Mouse (Mus musculus) CH12.LX (cell line): Measurements from ENCODE around the gene Mrap2. TPM values are rescaled to one million over a fixed set of nuclear protein-coding genes. Genes with fewer than 3 reads are reported as not detected.

Experiments used
- DNase-seq: peaks from one replicate; pipeline ENCODE4 v3.0.0-alpha.2; 2013; ENCODE audit errors: extremely low read depth
- H3K27ac ChIP-seq: 2 replicates; pipeline ENCODE4 v1.5.1; 2012; ENCODE audit warnings: low read depth, mild to moderate bottlenecking, control low read depth, moderate library complexity; ENCODE audit not compliant: insufficient read depth
- H3K27me3 ChIP-seq: replicated peaks from 2 replicates; pipeline ENCODE3; 2012; ENCODE audit warnings: inconsistent platforms
- H3K36me3 ChIP-seq, 2 experiments: replicated peaks in 1 of 2; 2 replicates each; pipeline versions ENCODE3 to v1.6.1; 2012; ENCODE audit warnings: inconsistent platforms in 1 of 2, low read length in 1 of 2, mild to moderate bottlenecking in 1 of 2, mixed read lengths in 1 of 2, moderate library complexity in 1 of 2; ENCODE audit not compliant: control insufficient read depth in 1 of 2, insufficient read depth in 1 of 2
- H3K4me1 ChIP-seq, 2 experiments: 2 replicates each; pipeline ENCODE4 v1.6.1; 2012; ENCODE audit warnings: inconsistent platforms in 1 of 2, moderate library complexity in 1 of 2; ENCODE audit not compliant: insufficient read depth in 2 of 2, control insufficient read depth in 1 of 2
- H3K4me2 ChIP-seq: 2 replicates; pipeline ENCODE4 v1.6.1; 2012; ENCODE audit warnings: low read depth, mild to moderate bottlenecking, control low read depth; ENCODE audit not compliant: poor library complexity, insufficient read depth, severe bottlenecking
- H3K4me3 ChIP-seq, 3 experiments: fragments of 150-350 bp in 1 of 3; sonication (generic) in 1 of 3; replicated peaks in 1 of 3; 2 replicates each; pipeline versions ENCODE3 to v1.5.1; 2011 to 2012; ENCODE audit warnings: low read depth in 2 of 3, low read length in 2 of 3, mild to moderate bottlenecking in 2 of 3, moderate library complexity in 2 of 3, control low read depth in 1 of 3, improper control_type of control experiment in 1 of 3, inconsistent platforms in 1 of 3, mixed read lengths in 1 of 3; ENCODE audit not compliant: poor library complexity in 1 of 3
- H3K79me2 ChIP-seq: replicated peaks from 2 replicates; pipeline ENCODE4 v1.6.1; 2012; ENCODE audit warnings: mild to moderate bottlenecking, moderate library complexity; ENCODE audit not compliant: control insufficient read depth, poor library complexity, insufficient read depth, severe bottlenecking; ENCODE audit errors: extremely low read depth
- H3K9ac ChIP-seq: 2 replicates; pipeline ENCODE4 v1.6.1; 2012; ENCODE audit warnings: low read depth, mild to moderate bottlenecking, control low read depth, moderate library complexity; ENCODE audit not compliant: insufficient read depth
- H3K9me3 ChIP-seq: replicated peaks from 2 replicates; pipeline ENCODE3; 2012; ENCODE audit warnings: low read length, inconsistent platforms, mixed read lengths
- BHLHE40 ChIP-seq: IDR thresholded peaks from 2 replicates; pipeline ENCODE4 v1.6.1; 2011; ENCODE audit warnings: mild to moderate bottlenecking, low read depth, low read length, improper control_type of control experiment
- CHD2 ChIP-seq: IDR thresholded peaks from 2 replicates; pipeline ENCODE4 v1.6.1; 2011; ENCODE audit warnings: low read length, improper control_type of control experiment
- CTCF ChIP-seq, 2 experiments: IDR thresholded peaks in 1 of 2; conservative IDR thresholded peaks in 1 of 2; 2 replicates each; pipeline ENCODE4 v1.5.1; 2011 to 2012; ENCODE audit warnings: low read depth in 2 of 2, low read length in 2 of 2, improper control_type of control experiment in 1 of 2, inconsistent platforms in 1 of 2, mild to moderate bottlenecking in 1 of 2, moderate library complexity in 1 of 2
- E2F4 ChIP-seq: IDR thresholded peaks from 2 replicates; pipeline ENCODE4 v1.6.1; 2011; ENCODE audit warnings: low read depth, low read length, improper control_type of control experiment; ENCODE audit not compliant: insufficient replicate concordance
- ELF1 ChIP-seq: IDR thresholded peaks from 2 replicates; pipeline ENCODE4 v1.6.1; 2014; ENCODE audit warnings: low read depth, mild to moderate bottlenecking, inconsistent platforms, low read length, improper control_type of control experiment
- EP300 ChIP-seq: IDR thresholded peaks from 2 replicates; pipeline ENCODE4 v1.6.1; 2011; ENCODE audit warnings: low read length, improper control_type of control experiment
- ETS1 ChIP-seq: conservative IDR thresholded peaks from 2 replicates; pipeline ENCODE4 v1.6.1; 2012; ENCODE audit warnings: low read depth, mild to moderate bottlenecking, inconsistent platforms, low read length, improper control_type of control experiment, moderate library complexity
- GABPA ChIP-seq: IDR thresholded peaks from 2 replicates; pipeline ENCODE4 v1.6.1; 2012; ENCODE audit warnings: low read depth, low read length, improper control_type of control experiment, inconsistent platforms; ENCODE audit not compliant: insufficient replicate concordance
- HCFC1 ChIP-seq: IDR thresholded peaks from 2 replicates; pipeline ENCODE4 v1.6.1; 2012; ENCODE audit warnings: low read depth, mild to moderate bottlenecking, inconsistent platforms, low read length, improper control_type of control experiment
- JUN ChIP-seq: IDR thresholded peaks from 2 replicates; pipeline ENCODE4 v1.6.1; 2011; ENCODE audit warnings: low read depth, mild to moderate bottlenecking, low read length, improper control_type of control experiment, moderate library complexity; ENCODE audit not compliant: insufficient read depth
- JUND ChIP-seq: conservative IDR thresholded peaks from 2 replicates; pipeline ENCODE4 v1.6.1; 2011; ENCODE audit warnings: low read depth, low read length, improper control_type of control experiment
- KAT2A ChIP-seq: IDR thresholded peaks from 2 replicates; pipeline ENCODE4 v1.6.1; 2012; ENCODE audit warnings: low read length, improper control_type of control experiment, inconsistent platforms; ENCODE audit not compliant: insufficient replicate concordance
- MAFK ChIP-seq: IDR thresholded peaks from 2 replicates; pipeline ENCODE4 v1.6.1; 2011; ENCODE audit warnings: low read length, improper control_type of control experiment; ENCODE audit not compliant: insufficient replicate concordance
- MAX ChIP-seq: IDR thresholded peaks from 2 replicates; pipeline ENCODE4 v1.6.1; 2011; ENCODE audit warnings: low read length, improper control_type of control experiment
- MEF2A ChIP-seq: IDR thresholded peaks from 2 replicates; pipeline ENCODE4 v1.6.1; 2014; ENCODE audit warnings: low read depth, mild to moderate bottlenecking, inconsistent platforms, low read length, improper control_type of control experiment, borderline replicate concordance
- MXI1 ChIP-seq: IDR thresholded peaks from 2 replicates; pipeline ENCODE4 v1.6.1; 2011; ENCODE audit warnings: mild to moderate bottlenecking, low read depth, low read length, improper control_type of control experiment
- NELFE ChIP-seq: IDR thresholded peaks from 2 replicates; pipeline ENCODE4 v1.6.1; 2011; ENCODE audit warnings: low read depth, low read length, improper control_type of control experiment
- NRF1 ChIP-seq: IDR thresholded peaks from 2 replicates; pipeline ENCODE4 v1.6.1; 2014; ENCODE audit warnings: low read depth, mild to moderate bottlenecking, inconsistent platforms, low read length, improper control_type of control experiment, moderate library complexity
- PAX5 ChIP-seq: IDR thresholded peaks from 2 replicates; pipeline ENCODE4 v1.6.1; 2012; ENCODE audit warnings: low read length, inconsistent platforms, mixed read lengths
- POLR2A ChIP-seq: IDR thresholded peaks from 2 replicates; pipeline ENCODE4 v1.6.1; 2011; ENCODE audit warnings: low read depth, mild to moderate bottlenecking, improper control_type of control experiment, low read length
- POLR2AphosphoS2 ChIP-seq: IDR thresholded peaks from 2 replicates; pipeline ENCODE4 v1.6.1; 2011; ENCODE audit warnings: low read depth, low read length, improper control_type of control experiment
- RAD21 ChIP-seq: IDR thresholded peaks from 2 replicates; pipeline ENCODE4 v1.6.1; 2011; ENCODE audit warnings: low read depth, mild to moderate bottlenecking, low read length, improper control_type of control experiment, moderate library complexity
- RCOR1 ChIP-seq: conservative IDR thresholded peaks from 2 replicates; pipeline ENCODE4 v1.6.1; 2012; ENCODE audit warnings: low read depth, mild to moderate bottlenecking, inconsistent platforms, low read length, improper control_type of control experiment
- SIN3A ChIP-seq: IDR thresholded peaks from 2 replicates; pipeline ENCODE4 v1.6.1; 2012; ENCODE audit warnings: low read length, improper control_type of control experiment, inconsistent platforms
- TCF12 ChIP-seq: IDR thresholded peaks from 2 replicates; pipeline ENCODE4 v1.6.1; 2014; ENCODE audit warnings: low read depth, mild to moderate bottlenecking, inconsistent platforms, low read length, improper control_type of control experiment
- ZC3H11A ChIP-seq: IDR thresholded peaks from 2 replicates; pipeline ENCODE4 v1.6.1; 2012; ENCODE audit warnings: low read depth, mild to moderate bottlenecking, inconsistent platforms, low read length, improper control_type of control experiment
- ZKSCAN1 ChIP-seq: IDR thresholded peaks from 2 replicates; pipeline ENCODE4 v1.6.1; 2012; ENCODE audit warnings: low read depth, inconsistent platforms, low read length, improper control_type of control experiment, borderline replicate concordance
- ZMIZ1 ChIP-seq: IDR thresholded peaks from 2 replicates; pipeline ENCODE4 v1.6.1; 2012; ENCODE audit warnings: low read depth, mild to moderate bottlenecking, inconsistent platforms, low read length, improper control_type of control experiment
- dilution Hi-C: fragments of 300-500 bp; cut with MboI; formaldehyde crosslinking; loops from 2 replicates; pipeline ENCODE4 v1.14.3; 2020; ENCODE audit warnings: low sequenced_read_pairs; ENCODE audit not compliant: extremely low pct_unique_long_range_greater_than_20kb, extremely low pct_ligation_motif_present
- in situ Hi-C: fragments of 300-500 bp; cut with MboI; formaldehyde crosslinking; loops from 3 replicates; pipeline ENCODE4 v1.14.3; 2019; ENCODE audit warnings: low sequenced_read_pairs, low pct_ligation_motif_present, low pct_unique_long_range_greater_than_20kb, mixed read lengths
- polyA plus RNA-seq: library from polyadenylated mRNA; unstranded; fragments of >175 nt; gene quantifications from 2 replicates; pipeline ENCODE4 v1.2.1, GENCODE M21; 2012; ENCODE audit warnings: low read depth; ENCODE audit not compliant: insufficient read length
- total RNA-seq, 2 experiments: library from RNA; depleted of rRNA; stranded (reverse); fragments of 300-350 nt in 1 of 2; fragments of >200 nt in 1 of 2; gene quantifications; 2 replicates each; pipeline ENCODE4 v1.2.3; 2012 to 2014

Mrap2 gene
- total and polyA plus RNA-seq, 3 experiments, result not detected

DNA sequence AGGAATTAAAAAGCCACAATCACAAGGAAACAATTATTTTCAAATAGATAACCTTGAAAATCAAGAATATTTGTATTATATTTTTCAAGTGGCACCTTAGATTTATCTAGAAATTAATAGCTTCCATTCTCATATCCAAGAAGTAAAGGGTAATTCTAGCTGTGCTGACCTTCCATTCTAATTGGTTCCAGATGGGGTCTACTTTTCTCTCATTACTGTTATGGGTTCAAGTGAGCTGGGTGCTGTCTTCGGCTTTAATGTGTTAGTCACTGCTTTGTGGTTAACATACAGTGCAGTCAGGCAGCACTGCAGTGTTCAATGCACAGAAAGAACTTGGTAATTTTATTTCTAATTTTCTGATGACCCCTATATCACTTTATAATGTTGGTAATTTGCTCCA is 49.6 kb downstream of the Mrap2 start:
- no peak overlapping the region for H3K4me2 ChIP-seq
- no peaks in the 10 kb centered on the region for H3K27me3 ChIP-seq
- DNase-seq, result no peak
- H3K9me3 ChIP-seq, result peaks cover 14% of the 10 kb centered on the region
- TF ChIP-seq PAX5 (no peak), JUND (no peak), ETS1 (no peak), MEF2A (no peak), ZMIZ1 (no peak)
- H3K4me3 ChIP-seq, result no peak overlapping the region
- dilution Hi-C loops (no loop called here), in situ Hi-C loops (no loop called here)
- no peak overlapping the region for H3K9ac ChIP-seq
- H3K4me1 ChIP-seq, result no peaks in the 10 kb centered on the region
- H3K79me2 ChIP-seq, result no peaks in the 10 kb centered on the region
- no peak overlapping the region for H3K27ac ChIP-seq
- H3K36me3 ChIP-seq, result peaks cover 56 to 81% of the 10 kb centered on the region in 2 experiments

- no peak for DNase-seq
- Histone ChIP-seq H3K27ac (no peak overlapping the region), H3K4me2 (no peak overlapping the region), H3K9me3 (peaks cover 8% of the 10 kb centered on the region), H3K9ac (no peak overlapping the region), H3K4me3 (no peak overlapping the region), H3K27me3 (no peaks in the 10 kb centered on the region), H3K79me2 (no peaks in the 10 kb centered on the region), H3K36me3 (peaks cover 54 to 85% of the 10 kb centered on the region in 2 experiments), H3K4me1 (no peaks in the 10 kb centered on the region)
- dilution Hi-C loops (no loop called here), in situ Hi-C loops (no loop called here)
- TF ChIP-seq SIN3A (no peak), POLR2A (no peak), RCOR1 (no peak), TCF12 (no peak), ZMIZ1 (no peak), CTCF (conservative IDR thresholded peaks at IDR 0.05 in 1 of 2, IDR thresholded peaks at IDR 0.05 in 1 of 2; ENCODE audit: low read depth in 2 of 2, low read length in 2 of 2) (no peak), ETS1 (no peak), MAX (no peak)
Measured at GRCm38 (mm10) chr9:87197277-87197676, 53.2 kb downstream of the Mrap2 start.

DNA sequence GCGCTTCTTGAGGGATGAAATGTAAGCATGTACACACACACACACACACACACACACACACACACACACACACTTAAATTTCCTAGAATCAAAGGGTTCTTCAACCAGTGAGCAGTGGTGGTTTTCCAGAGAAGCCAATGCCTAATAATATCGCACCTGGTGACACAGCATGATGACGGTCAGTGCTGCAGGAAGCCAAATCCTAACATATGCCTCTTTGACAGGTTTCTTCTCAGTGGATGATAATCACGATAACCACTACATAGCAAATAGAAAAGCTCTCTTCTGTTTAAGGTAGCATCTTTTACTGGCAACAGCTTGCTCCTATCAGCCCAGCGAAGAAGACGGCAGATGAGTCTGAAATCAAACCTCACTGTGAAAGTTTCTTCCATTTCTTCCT is 53.9 kb downstream of the Mrap2 start:
- TF ChIP-seq ELF1 (no peak), HCFC1 (no peak), MAFK (no peak), ZKSCAN1 (no peak), BHLHE40 (no peak), ZC3H11A (no peak), MXI1 (no peak), GABPA (no peak), CHD2 (no peak), E2F4 (no peak), EP300 (no peak), NELFE (no peak), RCOR1 (no peak), JUN (no peak), CTCF (conservative IDR thresholded peaks at IDR 0.05 in 1 of 2, IDR thresholded peaks at IDR 0.05 in 1 of 2; ENCODE audit: low read depth in 2 of 2, low read length in 2 of 2) (no peak), POLR2AphosphoS2 (no peak), KAT2A (no peak), RAD21 (no peak), NRF1 (no peak)
- no peaks in the 10 kb centered on the region for H3K79me2 ChIP-seq
- dilution Hi-C loops, result no loop called here
- H3K4me1 ChIP-seq, result no peaks in the 10 kb centered on the region
- no peak overlapping the region for H3K27ac ChIP-seq
- in situ Hi-C loops, result no loop called here
- H3K4me2 ChIP-seq, result no peak overlapping the region
- H3K4me3 ChIP-seq, result no peak overlapping the region
- peaks cover 53 to 85% of the 10 kb centered on the region in 2 experiments for H3K36me3 ChIP-seq
- H3K9ac ChIP-seq, result no peak overlapping the region
- DNase-seq, result no peak
- peaks cover under 1% of the 10 kb centered on the region for H3K9me3 ChIP-seq
- no peaks in the 10 kb centered on the region for H3K27me3 ChIP-seq
